Mouse (Mus musculus) gastrocnemius, adult 18-20 months (tissue): ENCODE results near the gene Lmod3. TPM values are rescaled to one million over a fixed set of nuclear protein-coding genes. Genes with fewer than 3 reads are reported as not detected.

Experiments used
- DNase-seq: peaks from one replicate; pipeline ENCODE4 v3.0.0; 2021; ENCODE audit warnings: low spot score
- long read RNA-seq, 2 experiments: library from polyadenylated mRNA; stranded (forward); transcript quantifications; one replicate each; pipeline ENCODE4 v2.0.0; 2021
- total RNA-seq, 2 experiments: library from RNA; stranded (reverse); gene quantifications; 2 replicates each; pipeline ENCODE4 v1.2.3; 2021

Gene Lmod3
- 100 to 1,000 TPM; 104 to 131 TPM for total RNA-seq
- long read RNA-seq, experiment 1, transcript Lmod3-201 (3 exons, 2,215 nt): major isoform, 58 of 89 reads
- long read RNA-seq, experiment 1, partial matches to known transcripts: 9 of 89 reads
- long read RNA-seq, experiment 1, other reads (novel, unspliced or antisense): 22 of 89 reads
- long read RNA-seq, experiment 2, transcript Lmod3-201 (3 exons, 2,215 nt): major isoform, 70 of 99 reads
- long read RNA-seq, experiment 2, partial matches to known transcripts: 6 of 99 reads
- long read RNA-seq, experiment 2, other reads (novel, unspliced or antisense): 23 of 99 reads

GRCm38 (mm10) chr6:97252711-97253221 lies at the start of gene Lmod3:
Lmod3 (minus strand) TSS chr6:97252759.
- peak; percentile 64 for DNase-seq

- no peak for DNase-seq
Observed at GRCm38 (mm10) chr6:97302303-97302702, 49.7 kb upstream of the Lmod3 start.

- no peak for DNase-seq
Observed at GRCm38 (mm10) chr6:97300659-97301058, 48.1 kb upstream of the Lmod3 start.

GRCm38 (mm10) chr6:97300180-97300579 lies 47.6 kb upstream of the Lmod3 start:
- DNase-seq: no peak

- no peak for DNase-seq
Observed at GRCm38 (mm10) chr6:97297151-97297550, 44.6 kb upstream of the Lmod3 start.

GRCm38 (mm10) chr6:97295866-97296527 lies 43.4 kb upstream of the Lmod3 start:
- DNase-seq: no peak

GRCm38 (mm10) chr6:97295416-97295815 lies 42.9 kb upstream of the Lmod3 start:
- DNase-seq: no peak

GRCm38 (mm10) chr6:97293667-97294569 lies 41.4 kb upstream of the Lmod3 start:
- no peak for DNase-seq

DNA sequence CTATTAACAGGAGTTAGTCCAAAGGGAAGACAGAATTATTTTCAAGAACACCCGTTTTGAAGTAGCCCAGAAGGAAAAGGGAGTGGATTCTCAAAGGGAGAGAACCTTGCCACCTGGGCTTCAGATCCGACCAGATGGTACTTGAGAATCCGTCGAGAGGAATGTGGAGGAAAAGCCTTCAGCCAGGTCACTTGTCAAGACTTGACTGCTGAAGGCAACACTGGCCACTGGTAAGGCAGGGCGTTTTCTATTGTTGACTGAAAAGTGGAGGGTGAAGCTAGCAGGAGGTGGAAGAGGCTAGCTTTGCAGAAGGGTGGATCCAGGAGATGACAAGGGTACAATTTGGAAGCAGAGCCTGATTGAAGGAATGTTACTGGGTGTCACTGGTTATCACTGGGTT lies 40.3 kb upstream of the Lmod3 start:
- no peak for DNase-seq

DNA sequence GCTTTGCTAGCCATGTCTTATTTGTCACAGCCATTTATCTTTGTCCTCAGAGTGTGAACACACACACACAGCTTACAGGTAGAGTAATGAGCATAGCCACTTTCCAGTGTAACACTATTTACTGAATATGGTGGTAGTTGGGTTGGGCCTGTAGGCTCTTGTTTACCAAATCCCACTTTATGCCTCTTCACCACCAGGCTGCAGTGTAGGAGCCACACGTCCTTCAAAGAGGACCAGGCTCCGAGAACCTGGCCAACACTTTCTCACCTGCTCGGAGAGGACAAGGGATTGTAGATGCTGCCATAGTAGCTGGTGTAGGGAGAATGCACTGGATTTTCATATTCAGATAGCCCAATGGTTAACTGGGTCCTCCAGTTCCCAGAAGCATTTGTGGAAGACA lies 39.5 kb upstream of the Lmod3 start:
- no peak for DNase-seq

DNA sequence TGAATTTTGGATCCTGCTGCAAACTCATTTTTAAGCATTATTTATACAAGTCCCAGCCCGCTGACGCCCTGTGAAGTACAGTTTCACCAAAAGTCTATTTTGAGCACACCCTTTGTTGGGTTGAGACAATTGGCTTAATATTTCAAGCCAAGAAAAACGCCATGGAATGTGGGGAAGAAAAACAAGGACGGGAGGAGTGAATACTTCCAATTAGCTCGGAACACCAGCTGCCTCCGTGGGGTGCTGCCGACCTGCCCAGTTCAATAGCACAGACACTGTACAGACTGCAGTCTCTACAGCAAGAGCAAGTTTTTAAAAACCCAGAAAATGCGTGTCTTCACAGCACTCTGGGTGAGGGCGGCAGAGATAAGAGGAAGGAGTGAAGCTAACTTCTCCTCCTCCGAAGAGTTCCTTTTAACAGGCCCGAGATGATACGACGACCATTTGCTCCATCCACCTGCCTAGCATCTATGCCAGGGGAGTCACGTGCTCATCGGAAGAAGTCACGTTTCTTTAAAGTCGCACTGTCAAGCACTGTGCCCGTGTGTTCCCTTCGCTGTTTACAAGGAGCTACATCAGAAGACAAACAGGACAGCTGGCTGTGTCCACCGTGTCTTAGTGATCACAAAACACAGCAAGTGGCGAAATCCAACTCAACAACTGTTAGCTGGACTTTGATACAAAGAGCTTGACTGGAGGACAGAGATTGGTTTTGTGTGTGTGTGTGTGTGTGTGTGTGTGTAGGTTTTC lies 38.8 kb upstream of the Lmod3 start:
- no peak for DNase-seq

DNA sequence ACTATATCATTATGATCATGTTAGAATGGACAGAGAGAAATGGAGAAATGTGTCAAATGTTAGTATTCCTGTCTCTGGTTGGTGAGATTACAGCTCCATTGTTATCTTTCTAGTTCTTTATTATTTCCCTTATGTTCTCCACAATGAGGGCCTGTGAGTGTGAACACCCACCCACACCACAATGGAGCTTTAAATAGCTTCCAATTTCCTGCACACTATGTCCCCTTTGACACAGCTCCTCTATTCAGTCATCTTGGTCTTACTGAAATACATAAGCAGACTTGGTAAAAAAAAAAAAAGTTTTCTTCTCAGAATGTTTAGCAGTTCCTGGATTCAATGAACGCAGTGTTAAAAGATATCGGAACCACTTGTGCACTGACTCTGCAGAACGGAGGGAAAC lies 38.1 kb upstream of the Lmod3 start:
- no peak for DNase-seq

DNA sequence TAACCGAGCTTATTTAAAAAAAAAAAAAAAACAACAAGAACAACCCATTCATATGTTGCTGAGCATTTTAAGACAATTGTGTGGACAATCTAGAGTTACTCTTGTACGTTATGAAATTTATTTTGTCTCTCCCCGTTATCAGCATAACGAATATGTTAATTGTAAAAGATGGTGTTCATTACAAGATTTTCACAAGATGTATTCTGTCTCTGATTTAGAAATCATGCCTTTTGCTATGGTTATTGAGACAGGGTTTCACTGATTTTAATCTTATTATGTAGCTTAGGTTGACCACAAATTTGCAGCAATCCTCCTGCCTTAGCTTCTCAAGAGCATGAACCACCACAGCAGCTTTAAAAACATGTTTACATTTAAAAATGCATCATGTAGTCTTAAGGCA lies 37.3 kb upstream of the Lmod3 start:
- no peak for DNase-seq

- no peak for DNase-seq
Observed at GRCm38 (mm10) chr6:97289316-97289820, 36.8 kb upstream of the Lmod3 start.

GRCm38 (mm10) chr6:97288047-97288855 lies 35.7 kb upstream of the Lmod3 start:
- no peak for DNase-seq

GRCm38 (mm10) chr6:97286332-97286731 lies 33.8 kb upstream of the Lmod3 start:
- DNase-seq: no peak

DNA sequence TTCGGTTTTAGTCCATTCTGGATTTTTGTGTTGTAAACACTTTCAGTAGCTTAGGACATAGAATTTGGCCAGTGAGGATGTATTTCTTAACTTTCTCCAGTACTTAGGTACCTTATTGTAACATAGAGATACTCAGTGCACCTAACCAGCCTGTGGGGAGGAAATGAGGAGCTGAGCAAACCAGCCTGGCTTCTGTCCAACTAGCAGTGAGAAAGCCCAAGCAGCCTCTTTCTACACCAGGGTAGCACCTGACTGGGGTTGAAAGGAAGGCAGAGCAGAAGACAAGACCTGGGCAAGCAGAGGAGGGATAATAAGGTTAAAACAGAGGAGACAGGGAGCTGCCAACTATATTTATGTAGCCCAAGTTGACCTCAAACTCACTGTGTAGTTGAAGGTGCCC lies 31.1 kb upstream of the Lmod3 start:
- no peak for DNase-seq

DNA sequence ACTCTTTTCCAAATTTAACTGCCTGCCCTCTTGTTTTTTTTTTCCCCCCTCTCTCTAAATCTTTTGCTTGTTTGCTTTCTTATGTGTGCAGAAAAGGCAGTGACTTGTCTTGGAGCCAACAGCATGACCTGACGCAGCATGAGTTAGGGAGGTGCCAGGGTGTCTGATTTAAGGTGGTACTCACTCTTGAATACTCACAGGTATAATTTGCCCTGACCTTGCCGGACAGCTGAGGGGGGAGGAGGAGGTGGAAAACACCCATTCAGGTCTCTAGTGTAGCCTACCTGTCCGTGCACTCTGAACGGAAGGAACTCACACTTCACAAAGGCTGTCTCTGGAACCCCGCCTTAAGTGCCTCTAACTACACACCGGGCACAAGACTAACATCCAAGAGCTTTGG lies 26.3 kb upstream of the Lmod3 start:
- DNase-seq: no peak

DNA sequence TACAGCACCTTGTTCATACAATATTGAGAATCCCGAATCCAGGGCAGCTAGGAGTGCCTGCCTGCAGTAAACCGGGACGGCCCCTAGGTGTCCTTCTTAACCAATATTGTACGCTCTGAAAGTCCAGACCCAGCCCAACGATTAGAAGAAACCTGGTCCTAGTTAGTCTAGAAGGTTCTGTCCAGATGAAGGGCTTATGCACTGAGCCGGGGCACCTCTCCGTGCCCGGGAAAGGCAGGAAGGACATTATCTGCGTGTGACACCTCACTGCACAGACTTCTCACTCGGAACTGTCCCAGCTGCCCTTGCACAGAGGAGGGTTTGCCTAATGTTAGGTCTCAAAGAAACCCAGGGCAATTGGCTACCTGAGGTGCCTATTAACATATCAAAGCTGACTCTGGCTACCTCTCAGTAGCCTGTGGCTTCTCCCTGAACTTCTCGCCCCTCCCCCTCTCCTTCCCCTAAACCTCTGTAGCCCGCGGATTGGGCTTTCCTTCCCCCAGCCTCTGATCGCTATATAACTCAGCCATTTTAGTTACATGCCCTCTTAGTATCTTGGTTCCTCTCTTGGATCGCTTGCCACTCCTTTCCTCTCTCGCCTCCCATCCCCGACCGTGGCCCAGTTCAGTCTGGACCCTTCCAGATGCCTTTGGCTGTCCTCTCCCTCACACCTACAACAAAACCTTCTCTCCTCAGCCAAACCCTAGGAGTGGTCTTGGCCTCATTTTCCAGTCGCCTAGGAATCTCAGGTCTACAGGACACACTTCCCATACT lies 25.6 kb upstream of the Lmod3 start:
- peak; percentile 87 for DNase-seq
